Mouse (Mus musculus) cerebellum, adult 2 months (tissue): ENCODE results near the gene Met.

Source experiments
- CTCF ChIP-seq: fragments of 200-500 bp; IDR thresholded peaks from 2 replicates; pipeline ENCODE4 v1.5.1; 2011; ENCODE audit warnings: low read depth, mild to moderate bottlenecking, control low read depth, low read length, moderate library complexity, borderline replicate concordance; ENCODE audit not compliant: insufficient read depth
- POLR2A ChIP-seq: fragments of 200-500 bp; IDR thresholded peaks from 2 replicates; pipeline ENCODE4 v1.6.1; 2011; ENCODE audit warnings: low read length, control low read depth, borderline replicate concordance; ENCODE audit not compliant: insufficient read depth

- TF ChIP-seq CTCF (no peak), POLR2A (no peak)
Observed at GRCm38 (mm10) chr6:17491502-17491901, 27.9 kb downstream of the Met start.
